Mouse (Mus musculus) spleen, adult 2 months (tissue): Measurements from ENCODE around the gene Ncf4. TPM values are rescaled to one million over a fixed set of nuclear protein-coding genes. Genes with fewer than 3 reads are reported as not detected.

ENCODE experiments used
- DNase-seq, 2 experiments: peaks; one replicate each; pipeline versions ENCODE4 v3.0.0 to v3.0.0-alpha.2; 2012 to 2021; ENCODE audit warnings: low spot score in 2 of 2, low read depth in 1 of 2
- H3K27ac ChIP-seq: fragments of 200-500 bp; 2 replicates; pipeline ENCODE4 v1.5.1; 2012; ENCODE audit warnings: low read length, inconsistent platforms; ENCODE audit not compliant: insufficient read depth
- H3K27me3 ChIP-seq: fragments of 200-500 bp; 2 replicates; pipeline ENCODE4 v1.6.1; 2012; ENCODE audit warnings: mild to moderate bottlenecking, moderate library complexity, low read length, inconsistent platforms; ENCODE audit not compliant: control insufficient read depth, insufficient read depth
- H3K36me3 ChIP-seq: fragments of 200-500 bp; 2 replicates; pipeline ENCODE4 v1.6.1; 2012; ENCODE audit warnings: mild to moderate bottlenecking, low read length, inconsistent platforms; ENCODE audit not compliant: control insufficient read depth, insufficient read depth
- H3K4me1 ChIP-seq: fragments of 200-500 bp; 2 replicates; pipeline ENCODE4 v1.6.1; 2011; ENCODE audit warnings: inconsistent platforms; ENCODE audit not compliant: control insufficient read depth, insufficient read depth, insufficient read length
- H3K4me3 ChIP-seq: fragments of 200-500 bp; 2 replicates; pipeline ENCODE4 v1.5.1; 2011; ENCODE audit warnings: mild to moderate bottlenecking, inconsistent platforms; ENCODE audit not compliant: insufficient read depth, insufficient read length; ENCODE audit errors: extremely low read depth
- CTCF ChIP-seq: fragments of 200-500 bp; IDR thresholded peaks from 2 replicates; pipeline ENCODE4 v1.5.1; 2011; ENCODE audit warnings: mild to moderate bottlenecking, inconsistent platforms; ENCODE audit not compliant: insufficient read depth, insufficient read length, insufficient replicate concordance; ENCODE audit errors: extremely low read depth
- POLR2A ChIP-seq: fragments of 200-500 bp; IDR thresholded peaks from 2 replicates; pipeline ENCODE4 v1.6.1; 2011; ENCODE audit warnings: low read depth, low read length, inconsistent platforms
- WGBS: fragments of 180-500 bp; shearing (Covaris S2); methylation state at CpG from one replicate; pipeline ENCODE4 v1.1.7; 2018; 5-methylcytosine and 5-hydroxymethylcytosine counted together
- polyA plus RNA-seq: library from polyadenylated mRNA; depleted of rRNA; stranded (reverse); fragments of >200 nt; gene quantifications from 2 replicates; pipeline ENCODE4 v1.2.3, GENCODE M21; 2012; rRNA removed

Ncf4 gene
- 122 and 137 TPM in 2 replicates for polyA plus RNA-seq

DNA sequence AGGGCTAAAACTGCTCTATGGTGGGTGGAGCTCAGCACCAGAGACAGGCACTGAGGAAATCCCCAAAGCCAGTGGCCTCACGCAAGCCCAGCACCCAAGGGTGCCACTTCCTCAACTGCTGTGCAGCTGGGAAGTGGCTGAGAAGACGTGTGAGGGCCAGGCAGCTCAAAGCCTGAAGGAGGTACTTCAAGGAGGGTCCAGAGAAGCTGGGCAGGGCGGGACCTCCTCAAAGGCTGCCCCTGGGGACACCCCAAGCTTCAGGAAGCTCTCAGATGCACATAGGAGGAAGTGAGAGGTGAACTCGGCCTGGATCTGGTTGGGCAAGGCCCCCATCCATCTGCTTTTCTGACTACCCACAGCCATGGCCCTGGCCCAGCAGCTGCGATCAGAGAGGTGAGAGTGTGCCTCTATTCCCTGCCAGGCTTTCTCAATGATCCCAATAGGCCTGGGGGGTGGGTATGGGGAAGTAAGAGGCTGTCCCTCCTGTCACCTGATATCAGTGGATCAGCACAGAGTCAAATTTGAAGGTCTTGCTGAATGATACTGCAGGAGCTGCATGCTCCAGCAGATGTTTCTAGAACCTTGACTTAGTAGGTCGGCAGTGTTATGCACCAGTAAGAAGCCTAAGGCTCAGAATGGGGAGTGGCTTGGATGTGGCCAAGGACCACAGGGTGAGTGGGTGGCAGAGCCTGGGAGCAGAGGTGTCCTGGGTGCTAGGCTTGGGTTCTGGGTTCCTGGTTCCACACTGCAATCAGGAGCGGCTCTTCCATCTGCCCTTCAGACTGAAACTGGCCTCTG is at the start of gene Ncf4:
Ncf4 (plus strand) TSS at position 107 of the 798 bp plus-strand sequence.
- peak; percentile 76 for TF ChIP-seq POLR2A
- no peak for TF ChIP-seq CTCF
- H3K4me3 ChIP-seq = peak within 1 kb of the TSS; percentile 61
- peaks cover 47% of the 10 kb centered on the region; the same call in 1 of the 2 replicates for H3K4me1 ChIP-seq
- DNase-seq = peak; percentile 81 to 85
- WGBS = 12% methylated on average over 7 of the region's 7 CpGs
- H3K27ac ChIP-seq = peak within 1 kb of the TSS; percentile 90
- no peaks in the 10 kb centered on the region for H3K27me3 ChIP-seq
- H3K36me3 ChIP-seq = no peaks in the 10 kb centered on the region

DNA sequence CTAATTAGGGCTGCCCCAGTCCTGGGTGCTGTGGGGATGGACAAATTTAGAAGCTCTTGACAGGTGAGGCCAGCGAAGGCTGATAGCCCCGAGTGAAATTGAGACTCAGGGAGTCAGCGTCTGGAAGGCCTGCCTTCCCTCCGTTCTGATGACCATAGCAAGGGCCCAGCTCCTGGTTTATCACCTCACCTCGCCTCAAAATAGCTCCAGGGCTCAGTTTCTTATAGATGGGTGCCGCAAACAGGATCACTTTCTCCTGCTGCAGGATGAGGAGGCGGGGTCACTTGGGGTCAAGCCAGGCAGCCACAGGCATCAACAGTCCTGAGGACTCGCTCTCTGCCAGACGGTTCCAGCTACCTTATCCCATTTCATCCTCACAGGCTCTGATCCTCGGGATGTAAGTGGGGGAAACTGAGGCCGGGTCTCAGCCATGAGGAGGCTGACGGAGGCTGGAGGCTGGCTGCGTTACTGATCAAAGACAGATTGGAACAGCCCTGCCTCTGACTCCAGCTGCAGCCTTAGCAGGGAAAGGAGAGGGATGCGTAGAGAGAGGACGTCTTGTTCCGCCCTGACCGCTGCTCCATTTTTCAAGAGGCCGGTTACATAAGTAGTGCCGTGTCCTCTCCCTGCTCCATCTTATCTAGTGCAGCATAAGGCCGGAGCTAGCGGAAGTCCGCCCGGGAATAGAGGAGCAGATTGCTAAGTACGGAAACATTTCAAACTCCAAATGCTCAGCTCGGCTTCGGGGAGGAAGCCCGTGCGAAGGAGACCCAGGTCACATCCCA is 49.3 kb upstream of the Ncf4 start:
- DNase-seq = no peak
- Histone ChIP-seq H3K4me1 (no peaks in the 10 kb centered on the region), H3K36me3 (no peaks in the 10 kb centered on the region), H3K27me3 (no peaks in the 10 kb centered on the region), H3K4me3 (no peak overlapping the region), H3K27ac (no peak overlapping the region)
- TF ChIP-seq POLR2A = no peak
- no peak for TF ChIP-seq CTCF
- WGBS = 83% methylated on average over 28 of the region's 28 CpGs

DNA sequence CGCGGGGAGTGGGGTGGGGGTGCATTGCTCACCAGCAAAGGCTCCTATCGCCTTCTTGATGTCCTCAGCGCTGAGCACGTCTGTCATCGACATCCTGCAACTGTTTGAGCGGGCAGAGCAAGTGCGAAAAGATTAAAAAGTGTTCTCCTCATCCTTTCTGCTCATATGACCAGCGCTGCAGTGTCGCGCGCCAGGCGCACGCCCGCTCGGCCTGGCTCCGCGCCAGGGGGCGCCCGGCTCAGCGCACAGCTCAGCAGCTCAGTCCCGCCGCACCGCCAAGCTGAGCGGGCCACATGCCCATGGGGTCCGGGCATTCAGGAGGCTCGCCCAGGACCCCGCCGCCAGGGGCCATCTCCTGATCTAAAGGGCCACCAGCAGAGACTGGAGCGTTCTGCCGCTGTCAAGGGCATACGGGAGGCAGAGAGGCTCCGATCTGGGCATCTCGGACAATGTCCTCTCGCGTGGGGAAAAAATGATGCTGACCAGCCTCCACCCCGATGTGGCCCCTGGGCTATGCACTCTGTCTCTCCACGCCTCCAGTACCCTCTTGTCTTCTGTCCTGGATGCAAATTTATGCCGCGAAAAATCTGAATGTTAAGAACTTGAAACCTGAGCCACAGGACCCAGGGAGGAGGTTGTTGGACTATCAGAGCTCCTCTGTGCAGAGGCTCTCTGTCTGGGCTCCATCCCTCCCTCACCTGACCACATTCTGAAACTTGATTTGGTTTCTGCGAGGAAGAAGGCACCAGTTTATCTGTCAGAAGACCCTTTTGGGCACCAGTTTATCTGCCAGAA is 40.4 kb upstream of the Ncf4 start:
- DNase-seq = peak in 1 of 2 experiments; percentile 6
- H3K4me3 ChIP-seq = no peak overlapping the region

DNA sequence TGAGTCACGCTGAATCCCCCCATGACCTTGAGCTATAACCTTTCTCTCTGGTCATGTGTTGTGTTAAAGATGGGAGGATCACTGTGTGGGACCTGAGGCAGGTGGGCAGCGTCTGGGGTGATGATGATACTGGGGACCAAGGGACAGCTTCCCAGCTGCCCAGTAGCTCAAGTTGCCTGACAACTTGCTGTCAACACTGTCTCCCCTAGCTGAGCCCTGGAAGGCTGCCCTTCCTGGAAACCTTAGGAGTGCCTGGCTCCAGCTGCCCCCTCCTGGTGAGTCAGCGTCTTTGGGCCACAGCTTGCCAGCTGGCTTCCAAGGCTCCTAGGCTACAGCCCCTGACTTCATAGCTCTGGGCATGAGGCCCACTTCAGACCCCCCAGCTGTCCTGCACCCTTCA is 39.4 kb upstream of the Ncf4 start:
- no peaks in the 10 kb centered on the region for H3K36me3 ChIP-seq
- no peak overlapping the region for H3K27ac ChIP-seq
- H3K27me3 ChIP-seq = peaks cover 6% of the 10 kb centered on the region
- 49% methylated on average over 3 of the region's 3 CpGs for WGBS
- H3K4me3 ChIP-seq = no peak overlapping the region
- no peak for DNase-seq
- TF ChIP-seq POLR2A (no peak), CTCF (no peak)
- H3K4me1 ChIP-seq = no peaks in the 10 kb centered on the region

More for the DNA sequence above, 40.4 kb upstream of the Ncf4 start:
- 4% methylated on average over 41 of the region's 41 CpGs for WGBS
- Histone ChIP-seq H3K36me3 (no peaks in the 10 kb centered on the region), H3K27ac (no peak overlapping the region), H3K4me1 (no peaks in the 10 kb centered on the region), H3K27me3 (peaks cover 6% of the 10 kb centered on the region)
- no peak for TF ChIP-seq CTCF
- no peak for TF ChIP-seq POLR2A

DNA sequence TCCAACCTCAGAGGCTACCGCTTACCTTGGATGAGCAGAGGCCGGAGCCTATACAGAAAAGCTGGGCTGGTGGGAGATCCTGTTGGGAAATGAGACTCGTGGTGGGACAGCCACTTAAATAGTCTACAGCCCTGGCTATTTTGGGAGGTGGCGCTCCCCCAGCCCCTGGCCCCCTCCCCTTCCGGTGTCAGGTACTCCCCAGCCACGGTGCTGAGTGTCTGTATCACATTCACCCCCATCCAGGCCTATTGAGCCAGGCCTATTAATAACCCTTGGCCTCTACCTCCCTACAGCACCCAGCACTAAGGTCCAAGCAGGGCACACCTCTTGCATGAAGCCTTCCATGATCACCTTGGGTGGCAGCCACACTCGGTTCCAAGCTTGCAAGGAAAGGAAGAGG is 38.3 kb upstream of the Ncf4 start, which contains the start of gene Pvalb:
Pvalb (minus strand) TSS at position 89 of the 400 bp plus-strand sequence.
- WGBS = 89% methylated on average over 7 of the region's 7 CpGs
- Histone ChIP-seq H3K4me1 (0 out of 2 replicates have a peak, but pooled peaks cover 5% of the 10 kb centered on the region), H3K27me3 (peaks cover 6% of the 10 kb centered on the region), H3K4me3 (no peak within 1 kb of the TSS), H3K27ac (no peak within 1 kb of the TSS), H3K36me3 (no peaks in the 10 kb centered on the region)
- DNase-seq = no peak
- TF ChIP-seq CTCF = no peak

DNA sequence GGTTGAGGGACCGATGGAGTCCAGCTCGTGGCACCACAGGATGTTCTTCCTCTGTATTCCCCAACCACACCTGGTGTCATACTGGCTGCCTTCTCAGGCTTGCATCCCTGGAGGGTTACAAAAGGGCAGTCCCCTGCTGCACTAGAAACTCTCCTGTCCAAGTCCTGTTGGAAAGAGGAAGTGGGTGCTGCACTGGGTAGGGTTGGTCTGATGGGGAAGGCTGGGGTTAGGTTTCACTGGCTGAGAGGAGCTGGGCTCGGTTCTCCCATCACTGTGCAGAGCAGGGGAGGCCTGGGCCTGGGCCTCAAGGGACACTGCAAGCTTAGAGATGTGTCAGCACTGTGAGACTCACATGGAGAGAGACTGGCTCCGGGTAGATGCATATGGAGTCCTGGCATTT is 34.4 kb upstream of the Ncf4 start:
- H3K27ac ChIP-seq = no peak overlapping the region
- no peak for DNase-seq
- no peaks in the 10 kb centered on the region for H3K36me3 ChIP-seq
- 63% methylated on average over 4 of the region's 4 CpGs for WGBS
- no peak overlapping the region for H3K4me3 ChIP-seq
- peaks cover 2% of the 10 kb centered on the region; the same call in 1 of the 2 replicates for H3K27me3 ChIP-seq
- 0 out of 2 replicates have a peak, but pooled peaks cover 5% of the 10 kb centered on the region for H3K4me1 ChIP-seq
- TF ChIP-seq POLR2A = no peak
- TF ChIP-seq CTCF = no peak
